Mouse (Mus musculus): Measurements from ENCODE around the gene Smyd1. TPM values are rescaled to one million over a fixed set of nuclear protein-coding genes. Genes with fewer than 3 reads are reported as not detected.
A peak's percentile ranks its signal among the peaks of the same experiment; 100 is the strongest.

Smyd1 gene
- total and polyA plus RNA-seq, 3 experiments, result 192 to 352 (median 325) TPM

GRCm38 (mm10) chr6:71184941-71185604 is 137.0 kb downstream of the Smyd1 start:
- Histone ChIP-seq H3K36me3 (ENCODE audit: control insufficient read depth, insufficient read depth, low read length) (no peaks in the 10 kb centered on the region), H3K79me2 (replicated peaks; ENCODE audit: control insufficient read depth, insufficient read depth, low read length) (no peaks in the 10 kb centered on the region), H3K9ac (ENCODE audit: low read depth, low read length) (no peak overlapping the region), H3K4me3 (no peak overlapping the region), H3K4me1 (ENCODE audit: control insufficient read depth, insufficient read depth, low read length) (no peaks in the 10 kb centered on the region; the same call in 1 of the 2 replicates), H3K27me3 (ENCODE audit: control insufficient read depth, insufficient read depth, low read length) (no peaks in the 10 kb centered on the region), H3K27ac (no peak overlapping the region)
- DNase-seq, result no peak
- 54% methylated on average over 7 of the region's 7 CpGs for WGBS
- TF ChIP-seq EP300 (IDR thresholded peaks at IDR 0.05; ENCODE audit: insufficient read depth, low read depth, low read length) (no peak), POLR2A (IDR thresholded peaks at IDR 0.05; ENCODE audit: insufficient read depth, low read depth, low read length) (no peak), CTCF (IDR thresholded peaks at IDR 0.05) (no peak)
- intact Hi-C loops (cut with DNase I), result no loop called here

GRCm38 (mm10) chr6:71180596-71180995 is 141.4 kb downstream of the Smyd1 start:
- DNase-seq, result no peak
- intact Hi-C loops (cut with DNase I), result no loop called here
- no peaks in the 10 kb centered on the region for H3K27me3 ChIP-seq (ENCODE audit: control insufficient read depth, insufficient read depth, low read length)
- H3K9ac ChIP-seq (ENCODE audit: low read depth, low read length), result no peak overlapping the region
- WGBS, result 87% methylated on average over 1 of the region's 1 CpGs
- no peaks in the 10 kb centered on the region for H3K79me2 ChIP-seq (replicated peaks; ENCODE audit: control insufficient read depth, insufficient read depth, low read length)
- no peak overlapping the region for H3K4me3 ChIP-seq
- no peaks in the 10 kb centered on the region for H3K36me3 ChIP-seq (ENCODE audit: control insufficient read depth, insufficient read depth, low read length)
- no peaks in the 10 kb centered on the region; the same call in 1 of the 2 replicates for H3K4me1 ChIP-seq (ENCODE audit: control insufficient read depth, insufficient read depth, low read length)
- H3K27ac ChIP-seq, result no peak overlapping the region
- TF ChIP-seq EP300 (IDR thresholded peaks at IDR 0.05; ENCODE audit: insufficient read depth, low read depth, low read length), result no peak
- TF ChIP-seq POLR2A (IDR thresholded peaks at IDR 0.05; ENCODE audit: insufficient read depth, low read depth, low read length), result no peak
- no peak for TF ChIP-seq CTCF (IDR thresholded peaks at IDR 0.05)

- Histone ChIP-seq H3K4me1 (ENCODE audit: control insufficient read depth, insufficient read depth, low read length) (no peaks in the 10 kb centered on the region), H3K36me3 (ENCODE audit: control insufficient read depth, insufficient read depth, low read length) (no peaks in the 10 kb centered on the region), H3K27me3 (ENCODE audit: control insufficient read depth, insufficient read depth, low read length) (no peaks in the 10 kb centered on the region), H3K4me3 (no peak overlapping the region), H3K27ac (no peak overlapping the region), H3K9ac (ENCODE audit: low read depth, low read length) (no peak overlapping the region), H3K79me2 (replicated peaks; ENCODE audit: control insufficient read depth, insufficient read depth, low read length) (no peaks in the 10 kb centered on the region)
- intact Hi-C loops (cut with DNase I), result no loop called here
- DNase-seq, result no peak
- 84% methylated on average over 10 of the region's 10 CpGs for WGBS
- TF ChIP-seq EP300 (IDR thresholded peaks at IDR 0.05; ENCODE audit: insufficient read depth, low read depth, low read length) (no peak), CTCF (IDR thresholded peaks at IDR 0.05) (no peak), POLR2A (IDR thresholded peaks at IDR 0.05; ENCODE audit: insufficient read depth, low read depth, low read length) (no peak)
Measured at GRCm38 (mm10) chr6:71172812-71173580, 149.0 kb downstream of the Smyd1 start.

- Histone ChIP-seq H3K36me3 (ENCODE audit: control insufficient read depth, insufficient read depth, low read length) (no peaks in the 10 kb centered on the region), H3K79me2 (replicated peaks; ENCODE audit: control insufficient read depth, insufficient read depth, low read length) (no peaks in the 10 kb centered on the region), H3K27me3 (ENCODE audit: control insufficient read depth, insufficient read depth, low read length) (no peaks in the 10 kb centered on the region), H3K9ac (ENCODE audit: low read depth, low read length) (no peak overlapping the region), H3K27ac (no peak overlapping the region), H3K4me1 (ENCODE audit: control insufficient read depth, insufficient read depth, low read length) (no peaks in the 10 kb centered on the region), H3K4me3 (no peak overlapping the region)
- no peak for DNase-seq
- TF ChIP-seq CTCF (IDR thresholded peaks at IDR 0.05) (peak; percentile 82), EP300 (IDR thresholded peaks at IDR 0.05; ENCODE audit: insufficient read depth, low read depth, low read length) (no peak), POLR2A (IDR thresholded peaks at IDR 0.05; ENCODE audit: insufficient read depth, low read depth, low read length) (no peak)
- intact Hi-C loops (cut with DNase I), result loop anchor here (2.0 to 10.0 kb wide), 5 partner anchors 108 to 638 kb away; partner anchors contain the start of gene Krcc1
- WGBS, result 27% methylated on average over 6 of the region's 6 CpGs
Measured at GRCm38 (mm10) chr6:71166551-71167169, 155.4 kb downstream of the Smyd1 start.

- no peak overlapping the region for H3K27ac ChIP-seq
- no peaks in the 10 kb centered on the region for H3K4me1 ChIP-seq (ENCODE audit: control insufficient read depth, insufficient read depth, low read length)
- no peaks in the 10 kb centered on the region for H3K79me2 ChIP-seq (replicated peaks; ENCODE audit: control insufficient read depth, insufficient read depth, low read length)
- H3K4me3 ChIP-seq, result no peak overlapping the region
- TF ChIP-seq CTCF (IDR thresholded peaks at IDR 0.05) (no peak), EP300 (IDR thresholded peaks at IDR 0.05; ENCODE audit: insufficient read depth, low read depth, low read length) (no peak), POLR2A (IDR thresholded peaks at IDR 0.05; ENCODE audit: insufficient read depth, low read depth, low read length) (no peak)
- H3K27me3 ChIP-seq (ENCODE audit: control insufficient read depth, insufficient read depth, low read length), result no peaks in the 10 kb centered on the region
- no peak for DNase-seq
- H3K36me3 ChIP-seq (ENCODE audit: control insufficient read depth, insufficient read depth, low read length), result no peaks in the 10 kb centered on the region
- 40% methylated on average over 6 of the region's 6 CpGs for WGBS
- H3K9ac ChIP-seq (ENCODE audit: low read depth, low read length), result no peak overlapping the region
- intact Hi-C loops (cut with DNase I), result loop anchor here (10.0 kb wide), 1 partner anchor 110 kb away; the partner anchor contains the start of gene Krcc1
Measured at GRCm38 (mm10) chr6:71164394-71164793, 157.6 kb downstream of the Smyd1 start.

Small RNAs within 50 kb of the gene (microRNA-seq; reads per million reads assigned to microRNA genes)
- 12.7 to 12.9 reads per million in 2 experiments for gene Mir8112

Other genes starting within 250 kb of the Smyd1 start
- gene Thnsl2, start 177.8 kb downstream of the Smyd1 start, total RNA-seq (2021), result 1 to 10 TPM; 3.4 to 4.1 TPM
- gene Thnsl2, start 177.8 kb downstream of the Smyd1 start, polyA plus RNA-seq (2012; rRNA removed), result 6.0 and 6.1 TPM in 2 replicates
- not detected for gene Fabp1, start 122.4 kb downstream of the Smyd1 start, total RNA-seq (2021)
- gene Fabp1, start 122.4 kb downstream of the Smyd1 start, polyA plus RNA-seq (2012; rRNA removed), result 2.2 TPM in 1 of 2 replicates, not detected in the other
- gene Krcc1, start 50.6 kb downstream of the Smyd1 start, total RNA-seq (2021), result 10 to 100 TPM; 56.1 to 63.5 TPM
- 10.2 and 16.3 TPM in 2 replicates for gene Krcc1, start 50.6 kb downstream of the Smyd1 start, polyA plus RNA-seq (2012; rRNA removed)
- gene Cd8b1, start 555 bp upstream of the Smyd1 start, total RNA-seq (2021), result under 1 TPM in 1 of 2 experiments, not detected in 1; 0.31 TPM
- 0.51 and 1.2 TPM in 2 replicates for gene Cd8b1, start 555 bp upstream of the Smyd1 start, polyA plus RNA-seq (2012; rRNA removed)
- gene Cd8a, start 51.2 kb upstream of the Smyd1 start, total RNA-seq (2021), result under 1 TPM; 0.13 to 0.25 TPM
- gene Cd8a, start 51.2 kb upstream of the Smyd1 start, polyA plus RNA-seq (2012; rRNA removed), result 0.26 and 0.72 TPM in 2 replicates
- 10 to 100 TPM; 67.6 to 78.1 TPM for gene Rmnd5a, start 118.4 kb upstream of the Smyd1 start, total RNA-seq (2021)
- gene Rmnd5a, start 118.4 kb upstream of the Smyd1 start, polyA plus RNA-seq (2012; rRNA removed), result 28.2 and 56.9 TPM in 2 replicates
- gene Rnf103, start 171.7 kb upstream of the Smyd1 start, total RNA-seq (2021), result 10 to 100 TPM; 20.8 to 26.7 TPM
- 7.6 and 12.1 TPM in 2 replicates for gene Rnf103, start 171.7 kb upstream of the Smyd1 start, polyA plus RNA-seq (2012; rRNA removed)
- gene Chmp3, start 221.6 kb upstream of the Smyd1 start, total RNA-seq (2021), result 10 to 100 TPM; 45.7 to 59.0 TPM
- 34.4 and 56.7 TPM in 2 replicates for gene Chmp3, start 221.6 kb upstream of the Smyd1 start, polyA plus RNA-seq (2012; rRNA removed)